Mouse (Mus musculus) lung, adult 2 months (tissue): ENCODE results near the gene Susd6. TPM values are rescaled to one million over a fixed set of nuclear protein-coding genes. Genes with fewer than 3 reads are reported as not detected.

Experiments used
- DNase-seq: peaks from one replicate; pipeline ENCODE4 v3.0.0; 2022
- H3K4me1 ChIP-seq: fragments of 200-500 bp; 2 replicates; pipeline ENCODE4 v1.6.1; 2011; ENCODE audit warnings: low read length; ENCODE audit not compliant: control insufficient read depth, insufficient read depth
- H3K4me3 ChIP-seq: fragments of 200-500 bp; replicated peaks from 2 replicates; pipeline ENCODE3; 2011; ENCODE audit warnings: low read depth, mild to moderate bottlenecking, control low read depth, low read length; ENCODE audit errors: extremely low read depth
- CTCF ChIP-seq: fragments of 200-500 bp; IDR thresholded peaks from 2 replicates; pipeline ENCODE4 v1.5.1; 2011; ENCODE audit warnings: mild to moderate bottlenecking, low read length, control low read depth; ENCODE audit not compliant: insufficient read depth
- POLR2A ChIP-seq: fragments of 200-500 bp; IDR thresholded peaks from 2 replicates; pipeline ENCODE4 v1.6.1; 2011; ENCODE audit warnings: low read depth, mild to moderate bottlenecking, control low read depth, low read length, borderline replicate concordance; ENCODE audit errors: extremely low read depth
- WGBS: fragments of 180-500 bp; shearing (Covaris S2); methylation state at CpG from one replicate; pipeline ENCODE4 v1.1.7; 2018; 5-methylcytosine and 5-hydroxymethylcytosine counted together
- polyA plus RNA-seq: library from polyadenylated mRNA; depleted of rRNA; stranded (reverse); fragments of >200 nt; gene quantifications from 2 replicates; pipeline ENCODE4 v1.2.3, GENCODE M21; 2012

The Susd6 gene
- polyA plus RNA-seq, 1 experiment: 83.3 TPM

DNA sequence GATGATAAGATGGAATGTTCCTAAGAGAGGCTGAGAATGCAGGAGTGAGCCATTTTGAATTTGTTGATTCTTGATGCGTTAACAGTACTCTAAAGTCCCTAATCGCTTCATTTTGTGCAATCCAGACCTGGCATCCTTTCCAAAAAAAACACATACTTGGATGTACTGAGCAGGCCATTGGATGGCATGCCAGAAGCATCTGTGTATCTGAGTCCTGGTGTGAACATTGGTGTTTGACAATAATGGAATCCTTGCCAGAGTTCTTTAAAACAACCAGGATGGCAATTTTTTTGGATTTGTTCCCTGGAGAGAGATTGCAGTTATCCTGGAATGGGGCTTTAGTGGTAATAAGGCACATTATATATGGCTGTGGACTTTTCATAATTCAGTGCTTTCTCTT is 38.6 kb downstream of the Susd6 start:
- peaks cover 50% of the 10 kb centered on the region for H3K4me1 ChIP-seq
- no peak for DNase-seq
- no peak overlapping the region for H3K4me3 ChIP-seq
- no peak for TF ChIP-seq POLR2A
- TF ChIP-seq CTCF: no peak
- 59% methylated on average over 2 of the region's 2 CpGs for WGBS

DNA sequence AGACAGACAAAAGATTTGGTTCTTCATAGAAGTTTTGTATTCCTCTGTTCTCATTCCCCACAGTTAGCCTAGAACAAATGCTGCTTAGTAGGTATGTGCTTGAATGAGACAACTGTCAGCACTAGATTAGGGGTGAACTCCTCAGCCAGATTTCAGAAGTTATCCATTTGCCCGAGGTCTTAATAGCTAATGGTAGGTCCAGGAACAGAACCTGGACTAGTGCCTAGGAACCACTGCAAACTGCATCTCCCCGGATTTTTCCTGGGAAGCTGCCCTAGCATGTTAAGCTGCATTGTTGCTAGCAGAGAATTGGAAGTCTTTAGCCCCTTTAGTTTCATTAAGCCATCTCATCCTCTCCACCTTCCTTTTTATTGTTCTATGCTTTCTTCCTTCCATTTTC is 39.9 kb downstream of the Susd6 start:
- 9% methylated on average over 2 of the region's 2 CpGs for whole genome bisulfite sequencing
- TF ChIP-seq CTCF (no peak), POLR2A (no peak)
- DNase-seq: no peak
- H3K4me3 ChIP-seq: no peak overlapping the region
- H3K4me1 ChIP-seq: peaks cover 51% of the 10 kb centered on the region

DNA sequence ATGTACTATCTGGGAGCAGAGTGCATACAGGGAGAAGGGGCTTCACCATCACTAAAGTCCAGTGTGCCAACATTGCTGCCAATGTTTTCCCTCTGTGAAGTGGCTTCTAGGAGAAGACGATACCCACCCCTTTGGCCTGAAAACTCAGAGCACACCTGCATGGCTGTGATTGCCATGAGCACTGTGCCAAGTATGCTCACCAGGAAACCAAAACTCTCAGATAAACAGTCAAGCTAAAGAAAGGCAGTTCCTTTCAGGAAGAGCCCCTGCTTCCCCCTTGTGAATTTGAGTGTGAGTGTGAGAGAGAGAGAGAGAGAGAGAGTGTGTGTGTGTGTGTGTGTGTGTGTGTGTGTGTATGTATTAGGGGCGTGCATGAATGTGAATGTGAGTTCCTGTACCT is 40.5 kb downstream of the Susd6 start:
- H3K4me1 ChIP-seq: peaks cover 49% of the 10 kb centered on the region
- DNase-seq: no peak

DNA sequence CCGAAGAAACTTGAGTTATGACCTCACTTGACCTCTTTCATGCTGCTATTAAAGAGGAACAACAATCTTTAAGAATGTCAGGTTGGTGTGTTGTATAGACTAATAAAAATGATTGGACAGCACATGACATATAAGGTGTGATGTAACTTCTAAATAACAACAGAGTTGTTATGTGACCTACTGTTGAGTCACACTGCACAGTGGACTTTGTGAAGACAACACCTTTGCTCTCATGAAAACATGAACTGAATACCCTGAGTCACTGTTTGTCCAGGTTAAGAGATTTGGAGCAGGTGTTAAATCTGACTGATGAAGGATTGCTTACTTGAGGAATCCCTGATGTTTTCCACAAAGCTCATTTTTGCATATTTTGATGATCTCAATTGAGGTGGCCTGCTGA is 42.0 kb downstream of the Susd6 start:
- WGBS: 17% methylated on average over 1 of the region's 1 CpGs
- TF ChIP-seq POLR2A: no peak
- no peak for TF ChIP-seq CTCF
- DNase-seq: no peak
- peaks cover 43% of the 10 kb centered on the region for H3K4me1 ChIP-seq
- H3K4me3 ChIP-seq: no peak overlapping the region

More for the DNA sequence above, 40.5 kb downstream of the Susd6 start:
- 33% methylated on average over 2 of the region's 2 CpGs for WGBS
- TF ChIP-seq POLR2A: no peak
- no peak for TF ChIP-seq CTCF
- no peak overlapping the region for H3K4me3 ChIP-seq

DNA sequence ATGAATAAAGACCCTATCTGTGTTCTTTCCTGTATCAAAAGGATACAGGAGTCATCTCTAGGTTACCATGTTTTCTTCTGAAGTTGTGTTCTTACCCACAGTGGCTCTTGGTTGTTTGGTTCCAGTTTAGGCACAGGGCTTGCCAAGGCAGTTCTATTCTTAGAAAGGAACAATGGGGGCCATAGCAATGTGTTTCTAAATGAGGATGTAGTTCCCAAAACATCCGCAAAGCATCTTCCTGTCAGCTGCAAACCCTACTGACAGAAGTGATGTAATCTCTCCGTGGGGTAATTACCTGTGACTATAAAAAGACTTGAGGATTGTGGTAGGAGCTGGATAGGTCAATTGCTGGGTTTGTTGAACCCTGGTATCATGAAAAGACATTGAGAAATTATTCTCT is 43.2 kb downstream of the Susd6 start:
- TF ChIP-seq POLR2A: no peak
- no peak for TF ChIP-seq CTCF
- no peak for DNase-seq
- WGBS: 20% methylated on average over 2 of the region's 2 CpGs
- H3K4me3 ChIP-seq: no peak overlapping the region
- H3K4me1 ChIP-seq: peaks cover 44% of the 10 kb centered on the region

DNA sequence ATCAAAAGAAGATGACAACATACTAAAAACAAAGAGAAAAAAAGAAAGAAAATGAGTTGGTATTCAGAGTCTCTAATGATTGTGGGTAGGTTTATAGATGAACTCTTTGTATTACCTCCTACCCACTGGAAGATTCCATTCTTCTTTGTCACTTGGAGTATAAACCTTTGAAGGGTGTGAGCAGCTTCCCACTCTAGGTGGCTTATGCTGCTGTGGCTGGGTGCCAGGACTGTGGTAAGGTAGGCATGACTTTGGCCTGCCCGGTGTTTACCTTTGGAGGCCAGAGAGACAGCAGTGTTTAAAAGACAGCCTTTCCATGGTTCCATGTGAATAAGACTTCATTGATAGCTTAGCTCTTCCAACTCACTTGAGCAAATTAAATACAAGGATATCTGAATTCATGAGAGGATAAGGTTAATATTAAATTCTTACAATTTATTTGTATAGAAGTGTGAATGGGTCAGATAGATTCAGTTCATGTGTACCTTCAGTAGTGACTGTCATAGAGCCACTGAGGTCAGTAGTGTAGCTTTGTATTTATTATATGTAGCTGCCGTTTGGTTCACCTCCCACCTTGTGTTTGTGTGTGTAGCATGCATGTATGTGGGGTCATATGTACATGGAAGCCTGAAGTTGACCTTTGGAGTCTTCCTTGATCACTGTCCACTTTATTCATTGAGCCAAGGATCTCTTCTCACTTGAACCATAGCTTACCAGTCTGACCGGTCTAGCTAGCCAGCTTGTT is 44.0 kb downstream of the Susd6 start:
- TF ChIP-seq CTCF (no peak), POLR2A (no peak)
- H3K4me1 ChIP-seq: peaks cover 44% of the 10 kb centered on the region
- no peak for DNase-seq
- 59% methylated on average over 3 of the region's 3 CpGs for WGBS
- H3K4me3 ChIP-seq: no peak overlapping the region

DNA sequence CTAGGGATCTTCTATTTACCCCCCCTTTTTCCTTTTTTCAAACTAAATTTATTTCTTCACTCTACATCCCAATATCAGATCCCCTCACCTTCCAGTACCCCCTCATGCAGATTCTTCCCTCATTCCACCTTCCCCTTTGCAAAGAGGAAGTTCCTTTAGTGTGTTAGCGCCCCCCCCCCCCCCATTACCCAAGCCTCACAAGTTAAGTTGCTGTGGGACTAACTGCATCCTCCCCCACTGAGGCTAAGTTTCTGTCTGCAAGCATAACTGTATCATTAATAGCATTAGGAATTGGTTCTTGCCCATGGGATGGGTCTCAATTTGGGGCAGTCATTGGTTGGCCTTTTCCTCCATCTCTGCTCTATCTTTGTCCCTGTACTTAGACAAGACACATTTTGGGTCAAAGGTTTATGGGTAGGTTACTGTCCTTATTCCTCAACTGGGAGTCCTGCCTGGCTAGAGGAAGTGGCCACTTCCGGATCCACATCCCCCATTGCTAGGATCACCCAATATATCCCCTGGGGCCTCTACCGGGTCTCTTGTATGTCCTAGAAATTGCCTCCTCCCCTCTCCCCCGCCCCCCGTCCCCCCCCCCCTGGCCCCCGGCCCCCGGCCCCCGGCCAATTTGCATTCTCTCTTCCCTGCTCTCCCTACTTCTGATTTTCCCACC is 44.7 kb downstream of the Susd6 start:
- H3K4me3 ChIP-seq: no peak overlapping the region

DNA sequence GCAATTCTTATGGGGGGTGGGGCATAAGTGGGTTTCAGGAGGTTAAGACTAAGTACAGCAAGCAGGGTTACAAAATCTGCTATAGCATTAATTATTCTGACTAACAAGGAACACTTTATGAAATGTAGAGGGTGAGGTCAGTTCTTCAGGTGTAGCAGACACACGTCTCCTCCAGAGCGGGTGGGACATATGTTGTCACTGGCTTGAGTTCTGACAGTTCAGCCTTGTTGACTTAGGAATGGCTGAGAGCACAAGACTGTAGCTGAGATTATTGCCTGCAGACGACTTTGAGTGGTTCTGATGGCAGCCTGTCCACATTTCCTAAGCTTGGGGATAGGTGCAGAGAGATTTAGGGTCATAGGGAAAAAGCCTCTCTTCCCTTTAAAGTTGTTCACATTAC is 47.3 kb downstream of the Susd6 start:
- TF ChIP-seq CTCF (no peak), POLR2A (no peak)

More for the DNA sequence above, 44.7 kb downstream of the Susd6 start:
- TF ChIP-seq CTCF: no peak
- no peak for TF ChIP-seq POLR2A
- H3K4me1 ChIP-seq: peaks cover 48% of the 10 kb centered on the region
- WGBS: 59% methylated on average over 4 of the region's 8 CpGs
- no peak for DNase-seq

DNA sequence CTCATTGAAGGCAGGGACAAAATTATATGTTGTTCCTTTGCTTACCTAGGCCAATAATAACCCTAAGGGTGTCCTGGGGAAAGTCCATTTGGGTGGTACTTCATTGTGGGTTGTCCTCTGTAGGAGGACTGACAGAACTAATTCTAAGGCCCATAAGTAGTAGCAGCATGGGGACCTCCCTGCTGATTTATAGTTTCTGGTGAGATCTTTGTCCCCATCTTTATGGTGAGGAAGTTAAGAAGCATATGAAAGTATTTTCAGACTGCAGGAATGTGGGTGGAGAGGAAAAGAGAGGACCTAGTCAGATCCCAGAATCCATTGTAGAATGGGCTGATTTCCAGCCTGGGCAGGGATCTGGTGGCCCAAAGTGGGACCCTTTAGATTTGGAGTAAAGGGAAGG is 48.0 kb downstream of the Susd6 start:
- Histone ChIP-seq H3K4me1 (peaks cover 43% of the 10 kb centered on the region), H3K4me3 (no peak overlapping the region)
- TF ChIP-seq POLR2A (no peak), CTCF (no peak)
- DNase-seq: no peak

More for the DNA sequence above, 47.3 kb downstream of the Susd6 start:
- no peak for DNase-seq
- 51% methylated on average over 3 of the region's 3 CpGs for WGBS
- Histone ChIP-seq H3K4me1 (peaks cover 40% of the 10 kb centered on the region), H3K4me3 (no peak overlapping the region)

DNA sequence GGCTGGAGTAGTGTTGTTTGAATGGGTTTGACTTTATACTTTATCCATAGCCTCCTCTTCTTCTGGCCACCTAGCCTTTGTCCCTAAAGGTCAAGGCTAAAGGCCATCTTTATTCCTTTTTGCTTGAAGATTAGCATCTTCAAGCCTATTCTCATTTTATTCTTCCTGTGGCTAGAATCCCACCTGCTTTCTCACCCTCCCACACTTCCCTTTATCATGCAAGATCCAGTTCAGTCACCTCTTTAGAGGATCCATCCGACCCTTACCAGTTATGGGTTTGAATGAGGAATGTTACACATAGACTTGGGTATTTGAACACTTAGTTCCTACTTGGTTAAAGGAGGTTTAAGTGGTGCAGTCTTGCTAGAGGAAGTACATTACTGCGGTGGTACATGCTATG is 48.5 kb downstream of the Susd6 start:
- TF ChIP-seq CTCF (no peak), POLR2A (no peak)
- H3K4me3 ChIP-seq: no peak overlapping the region
- no peak for DNase-seq
- H3K4me1 ChIP-seq: peaks cover 43% of the 10 kb centered on the region
- 52% methylated on average over 2 of the region's 2 CpGs for WGBS

DNA sequence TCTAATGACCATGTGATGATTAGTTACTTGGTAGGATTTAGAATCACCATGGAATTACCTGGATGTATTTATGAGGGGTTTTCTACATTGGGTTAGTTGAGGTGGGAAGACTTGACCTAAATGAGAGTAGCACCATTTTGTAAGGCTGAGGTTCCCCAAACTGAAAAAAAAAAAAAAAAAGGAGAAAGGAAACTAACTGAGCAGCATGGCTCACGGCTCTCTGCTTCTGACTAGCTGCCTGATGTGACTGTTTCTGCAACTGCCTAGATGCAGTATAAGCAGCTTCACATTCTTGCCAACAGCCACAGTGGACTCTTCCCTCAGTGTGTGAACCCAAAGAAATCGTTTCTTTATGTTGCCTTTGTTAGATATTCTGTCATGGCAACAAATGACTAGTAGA is 49.3 kb downstream of the Susd6 start:
- Histone ChIP-seq H3K4me3 (no peak overlapping the region), H3K4me1 (peaks cover 45% of the 10 kb centered on the region)
- WGBS: 28% methylated on average over 2 of the region's 2 CpGs
- TF ChIP-seq POLR2A: no peak
- no peak for TF ChIP-seq CTCF
- DNase-seq: no peak
